Mouse (Mus musculus) neural tube, embryonic 10.5 days (tissue): Measurements from ENCODE around the gene Mdh2.

Experiments used
- DNase-seq: peaks from one replicate; pipeline ENCODE4 v3.0.0-alpha.2; 2017; ENCODE audit warnings: low spot score; ENCODE audit errors: extremely low spot score

Gene Mdh2

DNA sequence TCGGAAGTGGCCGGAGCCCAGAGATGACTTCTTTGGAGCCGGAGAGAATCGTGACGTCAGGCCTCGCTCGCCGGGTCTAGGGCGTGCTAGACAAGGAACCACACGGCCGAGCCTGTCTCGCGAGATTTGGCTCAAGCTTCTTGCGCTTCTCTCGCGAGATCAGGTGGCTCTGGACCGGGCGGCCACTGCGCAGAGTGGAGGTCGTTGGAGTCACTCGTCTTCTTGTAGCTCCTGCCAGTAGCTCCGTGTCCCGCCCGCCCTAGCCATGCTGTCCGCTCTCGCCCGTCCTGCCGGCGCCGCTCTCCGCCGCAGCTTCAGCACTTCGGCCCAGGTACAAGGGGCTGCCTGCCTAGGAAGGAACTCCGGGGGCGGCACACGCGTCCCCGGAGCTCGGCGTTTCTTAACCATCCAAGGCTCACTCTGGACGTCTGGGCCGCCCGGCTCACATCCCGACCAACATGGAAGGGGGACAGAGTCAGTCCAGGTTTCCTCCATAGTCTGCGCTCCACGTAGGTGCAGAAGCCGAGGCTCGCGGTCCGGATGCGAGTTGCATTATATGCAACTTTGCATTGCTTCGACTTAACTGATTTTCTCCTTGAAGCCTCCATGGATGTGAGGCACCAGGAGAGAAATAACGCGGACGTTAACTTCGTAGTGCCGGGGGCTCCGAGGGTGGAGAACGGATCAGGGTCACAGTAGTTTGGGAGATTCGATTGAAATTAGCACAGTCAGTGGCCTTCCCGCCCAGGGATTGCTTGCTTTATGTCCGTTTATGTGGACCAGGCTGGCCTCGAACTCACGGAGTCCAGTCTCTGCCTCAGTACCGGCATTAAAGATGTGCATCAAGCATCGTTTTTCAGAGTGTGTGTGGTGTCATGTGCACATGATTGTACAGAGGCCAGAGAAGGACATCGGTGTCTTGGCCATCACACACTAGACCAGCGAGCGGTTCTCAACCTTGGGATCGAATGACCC lies at the start of gene Mdh2:
Gene Mdh2, plus strand, starts transcription at position 10 of the 975 bp plus-strand sequence.
- peak; percentile 100 for DNase-seq

DNA sequence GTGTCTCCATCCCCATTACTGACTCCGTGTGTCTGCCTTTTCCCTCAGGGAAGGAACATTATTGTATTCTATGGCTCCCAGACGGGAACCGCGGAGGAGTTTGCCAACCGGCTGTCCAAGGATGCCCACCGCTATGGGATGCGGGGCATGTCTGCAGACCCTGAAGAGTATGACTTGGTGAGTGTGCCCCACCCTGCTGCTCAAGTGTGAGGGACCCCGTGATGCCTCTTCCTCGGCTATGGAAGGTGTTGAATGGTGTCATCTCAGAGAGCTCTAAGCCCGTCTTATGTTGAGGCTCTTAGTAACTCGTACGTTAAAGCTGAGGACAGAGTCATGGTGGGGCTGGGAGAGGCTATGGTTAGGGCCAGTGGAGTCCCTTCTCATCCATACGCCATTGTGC lies 48.9 kb upstream of the Mdh2 start:
- no peak for DNase-seq

DNA sequence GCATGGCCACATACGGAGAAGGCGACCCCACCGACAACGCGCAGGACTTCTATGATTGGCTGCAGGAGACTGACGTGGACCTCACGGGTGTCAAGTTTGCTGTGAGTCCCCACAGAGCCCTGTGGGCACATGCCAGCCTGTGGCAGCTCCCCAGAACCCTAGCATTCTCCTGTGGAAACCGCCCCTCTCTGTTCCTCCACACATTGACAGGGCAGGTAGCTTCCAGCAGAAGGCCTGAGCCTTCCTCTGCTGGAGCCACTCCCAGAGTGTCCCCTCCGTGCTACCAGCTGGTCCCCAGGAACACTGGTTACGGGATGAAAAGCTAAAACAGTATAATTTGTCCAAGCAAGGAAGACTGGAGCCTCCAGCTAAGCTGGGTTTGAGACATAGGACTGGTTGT lies 48.0 kb upstream of the Mdh2 start:
- no peak for DNase-seq

DNA sequence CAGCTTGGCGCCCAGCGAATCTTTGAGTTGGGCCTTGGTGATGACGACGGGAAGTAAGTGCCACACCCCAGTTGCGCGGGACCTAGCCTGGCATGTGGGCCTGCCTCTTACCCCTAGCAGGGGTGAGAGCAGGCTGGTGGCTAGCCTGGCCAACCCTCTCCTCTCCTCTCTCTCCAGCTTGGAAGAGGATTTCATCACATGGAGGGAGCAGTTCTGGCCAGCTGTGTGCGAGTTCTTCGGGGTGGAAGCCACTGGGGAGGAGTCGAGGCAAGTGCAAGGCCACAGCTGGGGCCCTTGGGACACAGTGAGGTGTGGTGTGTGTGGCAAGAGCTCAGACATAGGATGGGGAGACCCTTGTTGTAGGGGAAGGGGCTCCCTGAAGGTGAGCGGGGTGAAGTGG lies 47.4 kb upstream of the Mdh2 start:
- no peak for DNase-seq

DNA sequence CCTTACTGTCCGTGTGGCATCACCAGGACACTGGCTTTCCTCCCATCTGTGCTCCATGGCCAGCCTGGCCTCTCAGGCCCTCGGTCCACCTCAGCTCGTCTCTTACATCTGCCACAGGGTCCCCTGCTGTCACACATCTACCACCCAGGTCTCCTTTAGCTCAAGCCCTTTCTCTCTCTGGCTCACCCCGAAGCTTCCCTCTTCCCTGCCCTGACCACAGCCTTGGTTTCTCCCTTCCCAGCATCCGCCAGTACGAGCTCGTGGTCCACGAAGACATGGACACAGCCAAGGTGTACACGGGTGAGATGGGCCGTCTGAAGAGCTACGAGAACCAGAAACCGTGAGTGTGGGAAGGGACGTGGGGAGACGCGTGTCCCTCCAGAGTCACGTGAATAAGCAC lies 47.0 kb upstream of the Mdh2 start:
- DNase-seq: no peak

DNA sequence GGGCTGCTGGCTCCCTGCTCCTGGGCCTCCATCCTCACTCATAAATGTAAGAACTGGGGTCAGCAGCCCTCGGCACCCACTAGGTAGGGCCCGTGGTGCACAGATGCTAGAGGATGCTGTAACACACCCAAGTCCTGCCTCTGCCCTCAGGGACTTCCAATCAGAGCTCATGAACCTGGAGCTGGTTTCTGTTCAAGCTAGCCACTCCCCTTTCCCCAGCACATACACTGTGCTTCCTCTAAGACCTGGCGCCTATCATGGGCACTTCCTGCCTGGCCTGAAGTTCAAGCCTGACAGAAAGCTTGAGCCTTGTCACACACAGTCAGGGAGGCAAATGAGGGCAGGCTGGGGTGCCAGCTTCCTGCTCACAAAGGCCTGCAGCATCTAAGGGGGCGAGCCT lies 45.2 kb upstream of the Mdh2 start:
- no peak for DNase-seq

DNA sequence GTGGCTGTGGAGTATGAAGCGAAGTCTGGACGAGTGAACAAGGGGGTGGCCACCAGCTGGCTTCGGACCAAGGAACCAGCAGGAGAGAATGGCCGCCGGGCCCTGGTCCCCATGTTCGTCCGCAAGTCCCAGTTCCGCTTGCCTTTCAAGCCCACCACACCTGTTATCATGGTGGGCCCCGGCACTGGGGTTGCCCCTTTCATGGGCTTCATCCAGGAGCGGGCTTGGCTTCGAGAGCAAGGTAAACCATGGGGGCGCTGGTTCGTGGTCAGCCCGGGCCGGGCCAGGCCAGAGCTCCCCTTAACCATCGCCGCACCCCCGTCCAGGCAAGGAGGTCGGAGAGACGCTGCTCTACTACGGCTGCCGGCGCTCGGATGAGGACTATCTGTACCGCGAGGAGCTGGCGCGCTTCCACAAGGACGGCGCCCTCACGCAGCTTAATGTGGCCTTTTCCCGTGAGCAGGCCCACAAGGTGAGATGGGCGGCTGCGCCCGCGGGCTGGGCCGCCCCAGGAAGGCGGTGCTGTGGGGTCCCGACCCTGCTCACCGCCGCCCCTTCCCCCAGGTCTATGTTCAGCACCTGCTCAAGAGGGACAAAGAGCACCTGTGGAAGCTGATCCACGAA lies 44.1 kb upstream of the Mdh2 start:
- DNase-seq: no peak

DNA sequence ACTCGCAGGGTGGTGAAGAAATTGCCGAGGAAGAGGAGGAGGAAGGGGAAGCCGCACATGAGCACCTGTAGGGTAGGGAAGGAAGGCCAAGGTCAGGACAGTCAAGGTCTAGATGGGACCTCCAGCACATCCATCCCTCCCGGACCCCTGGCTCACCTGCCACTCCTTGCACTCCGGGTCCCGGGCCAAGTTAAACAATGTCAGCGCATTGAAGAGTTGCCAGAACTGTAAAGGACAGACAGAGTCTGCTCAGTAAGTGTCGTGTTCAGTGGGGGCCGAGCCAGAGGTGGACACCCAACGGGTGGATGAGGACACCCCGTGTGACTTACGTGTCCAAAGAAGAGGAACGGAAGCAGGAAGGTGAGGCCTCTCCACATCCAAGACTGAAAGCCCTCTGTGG lies 42.5 kb upstream of the Mdh2 start:
- no peak for DNase-seq

DNA sequence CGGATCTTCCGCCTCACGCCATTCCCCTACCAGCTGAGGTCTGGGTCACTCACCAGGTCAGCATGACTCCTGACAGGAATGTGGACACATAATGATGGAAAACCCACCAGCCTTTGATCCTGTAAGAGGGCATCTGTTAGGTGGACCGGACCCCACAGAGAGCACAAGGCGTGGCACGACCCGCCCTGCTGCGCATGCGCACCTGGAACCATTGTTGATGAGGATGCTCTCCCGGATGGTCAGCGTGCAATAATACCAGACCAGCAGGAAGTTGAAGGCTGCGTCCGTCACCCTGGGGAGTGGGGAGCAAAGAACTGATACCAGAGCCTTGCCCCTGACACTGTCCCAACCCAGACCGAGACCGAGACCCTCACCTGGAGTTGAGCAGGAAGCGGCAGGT lies 41.7 kb upstream of the Mdh2 start:
- no peak for DNase-seq

DNA sequence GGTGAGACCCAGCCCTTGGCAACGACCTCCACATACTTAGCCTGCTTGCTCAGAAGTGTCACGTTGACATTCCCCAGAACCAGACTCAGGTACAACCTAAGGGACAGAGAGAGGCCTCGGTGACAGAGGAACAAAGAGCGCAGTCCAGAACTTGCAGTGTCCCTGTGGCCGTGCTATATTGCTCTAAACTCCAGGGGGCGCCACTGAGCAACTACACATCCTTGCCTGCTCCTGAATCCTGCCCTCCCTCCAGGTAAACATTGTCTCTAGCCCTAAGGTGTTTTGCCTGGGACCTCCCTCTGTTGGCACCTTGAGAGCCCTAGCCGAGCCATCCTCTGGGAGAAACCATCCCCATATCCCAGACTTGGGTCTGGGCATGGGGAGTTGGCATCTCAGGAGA lies 41.1 kb upstream of the Mdh2 start:
- DNase-seq: no peak

DNA sequence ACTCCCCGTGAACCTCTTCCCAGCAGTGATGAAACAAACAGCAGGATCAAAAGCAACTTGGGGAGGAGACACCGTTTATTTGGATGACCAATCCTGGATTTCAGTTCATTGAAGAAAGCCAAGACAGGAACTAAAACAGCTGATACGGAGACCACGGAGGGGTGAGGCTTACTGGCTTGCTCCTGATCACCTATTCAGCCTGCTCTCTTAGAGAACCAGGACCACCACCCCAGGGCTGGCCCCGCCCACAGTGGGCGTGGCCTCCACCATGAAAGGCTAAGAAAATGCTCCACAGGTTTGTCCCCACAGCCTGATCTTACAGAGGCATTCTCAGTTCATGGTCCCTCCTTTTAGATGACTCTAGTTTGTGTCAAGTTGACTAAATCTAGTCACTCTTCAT lies 40.0 kb upstream of the Mdh2 start:
- DNase-seq: no peak

DNA sequence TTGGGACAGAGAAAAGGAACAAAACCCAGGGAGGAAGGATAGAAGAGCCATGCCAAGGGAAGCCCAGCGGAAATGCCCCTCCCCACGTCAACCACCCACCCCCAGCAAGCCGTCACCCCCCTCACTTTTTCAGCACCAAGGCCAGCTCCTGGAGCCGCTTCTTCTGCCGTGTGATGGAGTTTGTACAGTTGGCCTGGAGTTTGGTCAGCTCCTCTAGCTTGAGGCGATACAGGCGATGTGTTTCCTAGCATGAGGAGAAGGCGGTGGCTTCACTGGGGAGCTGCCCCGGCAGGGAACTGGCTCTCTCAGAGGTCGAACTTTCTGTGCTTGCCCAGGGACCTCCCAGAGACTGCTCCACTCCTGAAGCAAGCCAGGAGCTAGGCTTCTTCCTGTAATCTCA lies 36.1 kb upstream of the Mdh2 start:
- DNase-seq: no peak

DNA sequence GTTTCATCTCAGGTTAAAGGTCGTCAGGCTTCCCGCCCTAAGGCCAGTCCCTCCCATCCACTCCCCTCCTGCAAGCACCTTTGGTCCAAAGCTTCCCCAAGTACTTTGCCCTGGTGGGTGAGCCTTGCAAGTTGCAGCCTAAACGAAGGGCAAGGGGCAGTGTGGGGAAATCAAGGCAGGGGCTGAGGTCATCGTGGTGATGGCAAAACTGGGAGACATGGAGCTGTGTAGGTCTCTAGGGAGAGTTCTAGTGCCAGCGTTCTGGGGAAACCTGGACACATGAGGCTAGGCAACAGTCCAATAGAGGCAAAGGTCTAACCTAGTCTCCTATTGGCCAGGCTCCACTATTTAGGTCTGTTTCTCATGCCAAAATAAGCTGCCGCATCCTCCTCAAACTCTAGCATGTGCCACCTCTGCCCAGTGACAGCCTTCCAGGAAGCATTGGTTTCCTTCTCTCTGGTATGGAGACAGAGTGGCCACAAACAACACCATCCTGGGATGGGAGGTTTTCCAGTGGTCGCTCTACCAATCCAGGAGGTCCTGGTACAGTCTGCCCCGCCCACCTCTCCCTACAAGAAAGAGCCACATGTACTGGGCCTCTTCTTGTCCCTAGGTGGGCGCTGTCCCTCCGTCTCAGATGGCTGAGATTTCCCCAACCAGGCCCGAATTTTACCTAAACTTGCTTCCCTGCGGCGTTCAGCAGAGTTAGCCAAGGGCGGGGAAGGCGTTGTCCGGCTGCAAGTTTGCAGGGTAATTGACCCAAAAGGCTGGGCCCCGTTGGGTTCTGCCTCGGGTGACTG lies 35.1 kb upstream of the Mdh2 start:
- DNase-seq: peak; percentile 45

DNA sequence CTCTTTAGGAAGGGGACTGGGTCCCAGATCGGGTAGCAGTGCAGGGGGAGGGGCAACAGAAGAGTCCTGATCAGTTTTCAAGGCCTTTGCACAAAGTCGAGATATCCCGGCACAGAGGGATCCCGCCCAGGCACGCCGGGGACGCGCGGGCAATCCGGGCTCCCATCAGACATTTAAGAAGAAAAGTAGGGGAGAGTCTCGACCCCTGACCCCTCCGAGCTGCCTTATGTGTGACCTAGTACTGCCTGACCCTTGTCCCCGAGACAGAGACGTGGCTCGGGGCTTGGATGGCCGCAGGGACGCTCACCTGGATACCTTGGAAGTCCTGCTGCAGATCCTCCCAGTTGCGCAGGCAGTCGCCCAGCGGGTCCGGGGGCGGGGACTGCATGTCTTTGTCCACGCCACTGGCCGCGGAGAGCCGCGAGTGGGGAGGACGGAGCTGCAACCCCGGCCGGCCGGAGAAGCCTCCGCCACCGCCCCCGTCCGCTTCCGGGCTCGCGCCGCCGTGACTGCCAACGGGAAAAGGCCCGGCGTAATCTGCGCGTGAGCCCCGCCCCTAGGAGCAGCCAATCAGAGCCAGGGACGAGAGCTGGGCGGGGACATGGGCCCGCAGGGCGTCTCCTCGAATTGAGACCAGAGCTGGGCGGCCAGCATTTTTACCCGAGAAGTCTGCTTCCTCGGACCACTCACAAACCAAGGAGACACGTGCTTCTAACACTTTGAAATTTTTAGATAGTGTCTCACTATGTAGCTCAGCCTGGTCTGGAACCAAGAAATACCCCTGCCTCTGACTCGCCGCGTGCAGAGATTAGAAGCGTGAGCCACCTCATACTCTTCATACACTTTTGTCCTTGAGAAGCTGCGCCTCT lies 34.3 kb upstream of the Mdh2 start, which contains the start of gene Tmem120a:
Gene Tmem120a, minus strand, starts transcription at position 708 of the 869 bp plus-strand sequence.
- peak; percentile 94 for DNase-seq

DNA sequence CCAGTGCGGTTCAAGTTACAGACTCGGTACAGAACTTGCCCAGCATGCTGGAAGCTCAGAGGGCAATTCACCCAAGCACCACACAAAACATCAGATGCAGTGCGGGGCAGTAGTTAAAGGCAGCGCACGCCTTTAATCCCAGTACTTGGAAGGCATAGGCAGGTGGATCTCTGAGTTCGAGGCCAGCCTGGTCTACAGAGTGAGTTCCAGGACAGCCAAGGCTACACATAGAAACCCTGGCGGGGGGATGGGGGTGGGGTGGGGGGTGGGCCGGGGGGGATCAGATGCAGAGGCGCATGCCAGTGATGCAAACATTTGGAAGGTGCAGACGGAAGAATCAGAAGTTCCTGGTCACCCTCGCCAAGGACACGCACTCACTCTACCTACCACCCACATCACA lies 33.5 kb upstream of the Mdh2 start:
- DNase-seq: no peak

DNA sequence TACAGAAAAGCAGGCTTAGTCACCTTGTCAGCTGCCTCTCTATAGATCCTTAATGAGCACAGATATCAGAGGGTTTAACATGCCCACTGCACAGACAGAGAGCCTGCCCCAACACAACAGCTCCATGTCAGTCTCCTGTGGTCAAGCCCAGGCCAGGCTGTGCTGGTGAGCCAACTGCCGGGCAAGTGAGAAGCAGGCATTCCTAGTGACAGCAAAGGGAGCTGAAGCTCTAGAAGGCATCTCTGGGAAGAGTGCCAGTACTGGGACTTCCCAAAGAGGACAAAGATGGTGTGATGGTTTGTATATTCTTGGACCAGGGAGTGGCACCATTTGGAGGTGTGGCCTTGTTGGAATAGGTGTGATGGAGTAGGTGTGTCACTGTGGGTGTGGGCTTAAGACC lies 27.2 kb upstream of the Mdh2 start:
- DNase-seq: no peak

DNA sequence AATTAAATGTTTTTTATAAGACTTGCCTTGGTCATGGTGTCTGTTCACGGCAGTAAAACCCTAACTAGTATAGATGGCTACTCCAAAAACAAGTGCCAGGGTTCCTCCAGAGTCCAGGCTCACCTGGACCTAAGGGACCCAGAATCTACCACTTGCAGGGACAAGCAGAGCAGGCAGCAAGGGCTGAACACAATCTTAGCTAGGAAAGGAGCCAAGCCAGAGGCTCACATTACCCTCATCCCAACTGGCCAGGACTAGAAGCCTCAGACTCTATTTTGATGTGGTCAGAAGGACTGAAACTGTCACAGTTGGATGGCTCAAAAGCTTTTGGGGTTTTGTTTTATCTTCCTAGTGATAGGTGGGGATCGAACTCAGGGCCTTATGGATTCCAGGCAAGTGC lies 26.7 kb upstream of the Mdh2 start:
- DNase-seq: no peak

DNA sequence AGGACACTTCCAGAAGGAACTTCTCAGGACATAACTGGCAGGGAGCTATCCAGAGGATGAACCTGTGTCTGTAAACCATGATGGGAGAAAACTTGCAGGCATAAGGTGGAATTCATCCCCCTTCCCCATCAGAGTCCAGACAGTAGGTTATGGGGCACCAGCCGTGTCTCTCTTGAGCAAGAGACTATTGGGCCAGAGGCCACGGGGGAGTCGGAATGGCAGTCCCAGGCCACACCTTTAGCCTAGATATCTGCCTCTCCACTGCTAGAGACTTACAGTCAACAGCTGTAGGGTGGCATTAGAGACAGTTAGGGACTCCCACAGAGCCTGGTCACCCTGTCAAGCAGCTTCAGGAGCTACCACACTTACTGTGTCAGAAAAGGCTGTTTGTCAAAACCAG lies 16.4 kb upstream of the Mdh2 start:
- no peak for DNase-seq

DNA sequence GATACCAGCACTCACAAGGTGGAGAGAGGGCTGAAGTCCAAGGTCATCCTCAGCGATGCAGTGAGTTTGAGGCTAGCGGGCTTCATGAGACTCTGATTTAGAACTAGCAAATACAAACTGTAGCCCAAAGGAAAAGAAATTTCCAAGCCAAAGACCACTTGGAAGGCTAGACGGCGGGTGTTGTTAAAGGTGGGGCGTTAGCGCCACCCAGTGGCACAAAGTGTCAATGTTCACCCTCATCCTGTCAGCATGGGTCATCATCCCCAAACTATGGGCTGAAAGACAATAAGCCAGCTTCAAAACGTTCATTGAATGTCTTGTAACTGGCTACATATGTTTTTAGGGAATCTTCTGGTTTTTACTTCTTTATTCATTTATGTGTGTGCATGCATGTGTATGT lies 14.8 kb upstream of the Mdh2 start:
- peak; percentile 67 for DNase-seq

DNA sequence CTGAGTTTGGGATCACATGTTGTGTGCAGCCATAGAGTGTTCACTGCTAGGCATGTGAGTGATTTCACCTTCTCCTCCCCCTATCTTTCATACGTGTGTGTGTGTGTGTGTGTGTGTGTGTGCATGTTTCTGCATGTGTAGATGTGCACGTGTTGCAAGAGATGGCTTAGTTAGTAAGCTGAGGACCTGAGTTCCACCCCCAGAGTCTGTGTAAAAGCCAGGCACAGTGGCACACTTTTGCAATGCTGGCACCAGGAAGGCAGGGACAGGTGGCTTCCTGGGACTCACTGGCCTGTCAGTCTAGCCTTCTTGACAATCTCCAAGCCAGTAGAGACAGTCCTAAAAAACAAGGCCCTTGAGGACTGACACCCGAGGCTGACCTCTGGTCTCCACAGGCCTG lies 13.3 kb upstream of the Mdh2 start:
- DNase-seq: no peak

DNA sequence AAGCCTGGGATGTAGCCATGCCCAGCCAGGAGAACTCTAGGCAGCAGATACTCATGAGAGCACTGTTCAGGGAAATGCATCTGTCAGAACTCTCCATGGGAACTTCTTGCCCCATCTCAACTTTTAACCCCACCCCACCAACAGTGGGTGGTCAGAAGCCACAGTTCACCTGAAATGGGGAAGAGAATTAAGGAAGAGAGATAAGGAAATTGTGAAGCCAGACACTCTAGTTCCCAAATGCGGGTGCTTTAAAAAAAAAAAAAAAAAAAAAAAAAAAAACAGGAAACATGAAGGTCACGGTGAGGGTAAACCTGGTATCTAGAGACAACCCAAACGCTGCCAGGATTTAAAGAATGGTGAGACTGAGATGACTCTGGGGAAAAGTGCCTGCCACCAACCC lies 5.8 kb upstream of the Mdh2 start:
- no peak for DNase-seq
